Mouse (Mus musculus) spleen, adult 2 months (tissue): Measurements from ENCODE around the gene Grip1.

ENCODE experiments used
- CTCF ChIP-seq: fragments of 200-500 bp; IDR thresholded peaks from 2 replicates; pipeline ENCODE4 v1.5.1; 2011; ENCODE audit warnings: mild to moderate bottlenecking, inconsistent platforms; ENCODE audit not compliant: insufficient read depth, insufficient read length, insufficient replicate concordance; ENCODE audit errors: extremely low read depth
- POLR2A ChIP-seq: fragments of 200-500 bp; IDR thresholded peaks from 2 replicates; pipeline ENCODE4 v1.6.1; 2011; ENCODE audit warnings: low read depth, low read length, inconsistent platforms

DNA sequence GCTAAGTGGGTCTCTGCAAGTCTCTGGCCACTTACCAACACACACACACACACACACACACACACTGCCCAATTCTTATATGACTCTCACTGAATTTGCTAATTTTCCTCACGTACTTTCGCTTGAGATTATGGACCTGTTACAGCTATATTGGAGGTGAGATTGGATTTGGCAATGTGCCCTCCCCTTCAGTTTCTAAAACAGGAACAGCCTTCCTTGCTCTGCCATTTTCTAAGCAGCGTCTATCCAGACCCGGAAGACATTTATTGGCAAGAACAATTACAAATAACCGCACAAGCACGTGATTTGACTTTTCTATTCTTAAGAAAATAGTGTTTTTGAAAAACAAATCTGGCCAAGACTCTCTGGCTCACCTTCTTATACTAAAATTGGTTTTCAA is 590.6 kb downstream of the Grip1 start:
- TF ChIP-seq CTCF (no peak), POLR2A (no peak)
